Mouse (Mus musculus): ENCODE data around the gene Spata5.

Gene Spata5

DNA sequence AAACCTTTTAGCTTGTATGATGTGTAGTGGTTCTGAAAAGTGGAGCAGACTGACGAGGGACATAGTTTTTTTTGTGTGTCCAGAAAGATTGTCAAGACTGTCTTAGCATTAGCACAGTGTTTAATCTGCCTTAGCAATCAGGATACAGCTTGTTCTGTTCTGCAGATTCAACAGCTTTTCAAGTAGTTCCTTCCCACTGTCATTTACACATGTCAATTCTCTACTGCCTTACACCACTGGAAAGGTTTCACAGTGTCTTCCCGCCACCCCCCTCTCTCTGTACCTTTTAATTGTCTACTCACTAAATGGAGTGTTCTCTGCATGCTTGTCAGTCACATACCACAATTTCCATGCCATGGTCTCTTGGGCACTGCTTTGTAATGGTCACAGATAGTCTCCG, 1.5 kb downstream of the Spata5 start:
- DNase-seq = no peak

DNA sequence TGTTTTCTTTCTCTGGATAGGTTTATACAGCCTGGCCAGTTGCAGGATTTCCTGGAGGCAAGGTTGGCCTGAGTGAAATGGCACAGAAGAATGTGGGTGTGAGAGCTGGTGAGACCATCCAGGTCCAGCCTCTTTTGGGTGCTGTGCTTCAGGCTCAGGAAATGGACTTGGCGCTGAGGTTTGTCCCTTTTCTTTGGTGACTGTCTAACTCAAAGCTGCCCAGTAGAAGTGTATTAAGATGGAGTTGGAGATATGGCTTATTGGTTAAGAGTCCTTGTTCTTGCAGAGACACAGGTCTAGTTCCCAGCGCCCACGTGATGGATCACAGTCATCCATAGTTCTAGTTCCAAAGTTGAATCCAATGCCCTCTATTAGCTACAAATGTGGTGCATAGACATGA, 6.4 kb downstream of the Spata5 start:
- no peak for DNase-seq

DNA sequence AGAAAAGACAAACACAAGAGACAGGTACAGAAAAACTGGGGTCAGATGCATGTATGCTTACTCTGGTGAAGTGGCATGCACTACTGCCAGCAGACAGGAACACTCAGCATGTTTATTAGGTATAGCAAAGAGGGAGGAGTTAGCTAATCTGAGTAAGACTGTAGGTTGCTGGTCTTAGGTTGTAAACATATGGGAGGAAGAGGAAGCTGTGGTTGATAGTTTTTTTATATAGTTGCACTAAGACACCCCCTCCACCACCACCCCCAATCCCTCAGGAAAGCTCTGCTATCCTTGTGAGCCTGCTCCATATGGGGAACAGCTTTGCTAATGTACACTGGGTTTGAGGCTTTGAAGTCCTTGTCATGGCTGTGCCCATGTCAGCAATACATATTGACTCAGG, 10.7 kb downstream of the Spata5 start:
- DNase-seq = no peak

DNA sequence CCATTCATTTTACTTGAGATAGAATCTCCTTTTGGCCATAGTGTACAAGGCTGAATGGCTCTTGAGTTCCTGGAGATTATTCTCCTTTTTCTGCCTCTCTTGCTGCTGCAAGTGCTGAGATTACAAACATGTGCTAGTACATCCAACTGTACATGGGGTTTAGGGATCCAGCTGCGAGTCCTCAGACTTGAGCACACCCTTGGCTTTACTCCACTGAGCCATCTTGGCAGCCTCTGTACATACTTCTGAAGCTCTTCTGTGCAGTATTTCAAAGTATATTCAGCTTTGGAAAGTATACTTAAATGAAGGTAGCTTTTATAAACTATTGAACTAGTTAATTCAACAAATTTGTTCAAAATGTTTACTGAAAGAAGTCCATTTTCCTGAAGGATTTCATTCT, 20.1 kb downstream of the Spata5 start:
- DNase-seq = no peak

DNA sequence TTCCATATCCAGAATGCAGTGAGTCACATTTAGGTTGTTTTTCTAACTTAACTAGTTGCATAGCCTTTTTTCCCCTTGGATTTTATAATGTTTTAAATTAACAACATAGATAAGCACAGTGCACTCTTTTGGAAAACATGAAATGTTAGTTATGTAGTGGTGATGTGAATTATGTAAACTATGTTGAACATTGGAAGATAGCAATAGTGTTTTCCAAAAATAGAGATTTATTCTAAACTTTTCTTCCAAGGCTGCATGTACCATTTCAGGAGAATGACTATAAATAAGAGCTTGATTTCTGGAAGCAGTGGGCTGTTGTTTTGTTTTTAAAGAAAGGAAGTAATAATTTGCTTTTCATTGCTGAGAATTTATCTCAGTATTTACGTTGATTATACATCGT, 23.7 kb downstream of the Spata5 start:
- DNase-seq = no peak

DNA sequence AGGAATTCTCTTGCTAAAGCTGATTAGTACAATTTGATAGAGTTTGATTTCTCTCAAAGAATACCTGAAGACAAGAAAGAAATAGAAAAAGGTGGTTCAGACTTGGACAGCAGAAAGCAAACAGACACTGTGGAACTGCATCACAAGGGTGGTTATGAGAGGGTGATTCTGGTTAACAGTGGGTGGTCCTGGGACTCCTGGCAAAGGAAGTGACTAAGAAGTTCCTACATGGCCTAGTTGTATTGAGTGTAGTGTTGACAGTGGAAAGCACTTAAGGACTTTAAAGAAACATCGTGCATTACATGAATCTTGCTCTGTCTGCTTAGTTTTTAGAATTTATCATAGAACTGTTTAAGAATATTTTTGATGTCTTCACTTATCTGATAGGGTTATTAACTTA, 36.3 kb downstream of the Spata5 start:
- DNase-seq = no peak

DNA sequence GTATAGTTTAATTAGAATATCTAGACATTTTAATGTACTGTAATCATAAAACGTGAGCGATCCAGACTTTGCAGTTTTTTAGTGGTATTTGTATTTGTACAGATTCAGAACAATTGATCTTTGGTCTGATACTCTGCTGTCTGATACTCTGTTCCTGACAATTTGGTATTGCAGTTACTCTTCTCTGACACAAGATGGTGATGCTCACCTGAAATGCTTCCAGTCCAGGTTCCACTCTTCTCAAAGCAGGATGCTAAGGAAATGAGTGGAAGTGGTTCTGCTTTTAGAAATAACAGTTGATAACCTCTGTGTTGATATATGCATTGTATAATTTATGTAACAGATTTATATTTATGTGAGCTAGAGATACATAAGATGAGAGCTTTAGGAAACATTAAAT, 48.5 kb downstream of the Spata5 start:
- no peak for DNase-seq

DNA sequence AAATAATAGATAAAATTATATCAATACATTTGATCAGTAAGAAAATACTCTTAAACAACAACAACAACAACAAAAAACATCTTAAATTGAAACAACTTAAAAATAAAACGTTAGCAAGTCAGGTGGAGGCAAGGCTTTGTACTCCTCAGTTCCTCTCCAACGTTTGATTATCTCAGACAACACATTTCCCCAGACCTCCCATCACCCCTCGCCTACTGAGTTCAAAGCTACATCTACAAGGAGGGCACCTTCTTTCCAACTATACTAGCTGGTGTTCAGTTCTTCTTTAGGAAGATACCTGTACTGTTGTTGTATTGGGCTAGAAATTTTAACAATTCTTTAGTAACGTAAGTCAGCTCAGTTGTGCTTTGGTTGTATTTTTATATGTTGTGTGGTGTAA, 49.7 kb downstream of the Spata5 start:
- DNase-seq = no peak

DNA sequence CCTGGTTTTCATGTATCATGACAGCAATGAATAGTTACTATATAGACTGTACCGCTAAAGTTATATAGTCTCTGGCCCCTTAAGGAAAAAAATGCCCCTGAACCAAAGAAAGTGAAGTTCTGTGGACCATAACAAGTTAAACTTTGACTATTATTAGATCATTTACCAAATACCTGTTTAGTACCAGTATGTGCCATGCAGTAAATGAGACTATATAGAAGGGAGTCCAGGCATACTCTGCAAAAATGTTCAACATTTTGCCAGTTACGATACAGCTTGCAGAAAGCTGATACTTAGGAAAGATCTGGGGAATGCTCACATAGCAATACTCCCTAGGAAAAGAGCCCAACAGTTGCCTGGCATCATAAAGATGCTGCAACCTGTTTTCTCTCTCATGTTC, 51.2 kb downstream of the Spata5 start:
- no peak for DNase-seq

DNA sequence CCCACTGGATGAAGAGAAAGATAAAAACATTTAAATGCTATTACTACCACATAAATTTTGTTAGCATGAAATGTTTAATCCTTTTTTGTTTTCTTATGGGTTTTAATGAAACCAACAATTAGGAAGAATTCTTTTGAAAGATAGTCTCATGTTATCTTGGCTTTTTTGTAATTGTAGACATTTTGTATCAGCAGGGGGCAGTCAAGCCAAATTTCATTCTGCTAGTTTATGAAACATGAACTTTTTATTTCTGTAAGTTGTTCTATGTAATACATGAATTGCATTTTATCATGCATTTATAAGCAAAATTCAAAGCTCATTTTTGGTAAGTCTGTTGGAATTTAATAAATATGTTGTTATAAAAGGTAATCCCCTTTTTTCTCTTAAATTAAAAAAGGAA, 52.8 kb downstream of the Spata5 start:
- peak; percentile 42 for DNase-seq

DNA sequence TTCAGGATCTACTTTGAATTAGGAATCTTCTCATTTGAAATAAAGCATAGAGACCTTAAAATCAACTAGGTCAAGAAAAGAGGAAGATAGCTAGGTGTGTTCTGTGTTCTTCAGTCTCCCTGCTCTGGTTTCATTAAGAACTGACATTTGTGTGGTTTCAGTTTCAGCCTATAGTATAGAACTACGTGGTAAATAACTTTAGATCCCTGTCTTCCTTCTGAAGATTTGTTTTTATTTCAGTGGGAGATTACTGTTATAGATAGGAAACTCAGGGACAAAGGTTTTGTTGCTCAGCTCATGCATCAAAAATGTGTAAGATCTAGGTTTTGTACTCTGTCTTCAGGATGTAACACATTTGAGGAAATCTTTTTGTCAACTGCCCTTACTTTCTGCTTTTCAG, 56.8 kb downstream of the Spata5 start:
- DNase-seq = no peak

DNA sequence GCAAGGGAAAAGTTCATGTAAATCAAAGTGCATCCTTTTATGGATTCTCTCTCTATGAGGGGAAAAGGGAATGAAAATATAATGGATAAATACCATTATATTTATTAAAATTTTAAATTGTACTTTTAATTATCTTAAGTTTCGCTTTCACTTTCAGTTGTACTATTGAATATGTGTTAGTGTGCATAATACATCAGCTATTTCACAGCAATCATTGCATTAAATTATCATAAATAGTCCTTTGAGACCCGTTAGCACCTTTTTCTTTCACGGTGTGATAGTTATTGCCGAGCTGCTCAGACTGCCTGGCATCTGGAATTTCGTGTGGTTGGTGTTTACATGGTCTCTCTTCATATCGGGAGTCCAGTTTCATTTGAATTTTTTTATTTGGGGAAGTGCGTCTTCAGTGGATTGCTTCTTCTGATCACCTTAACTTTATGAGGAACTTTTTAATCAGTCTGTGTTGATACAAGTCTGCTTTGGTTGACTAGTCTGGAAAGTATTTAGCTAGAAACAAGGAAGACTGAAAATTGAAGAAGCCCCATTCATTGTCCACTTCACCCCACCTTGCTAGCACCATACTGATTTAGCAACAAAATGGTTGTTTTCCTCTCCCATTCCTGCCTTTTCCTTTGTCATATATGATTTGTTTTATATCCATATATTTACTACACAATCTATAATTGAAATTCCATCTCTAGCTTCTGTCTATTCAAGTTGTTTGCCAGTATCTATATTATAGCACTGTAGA, 57.9 kb downstream of the Spata5 start:
- DNase-seq = no peak

DNA sequence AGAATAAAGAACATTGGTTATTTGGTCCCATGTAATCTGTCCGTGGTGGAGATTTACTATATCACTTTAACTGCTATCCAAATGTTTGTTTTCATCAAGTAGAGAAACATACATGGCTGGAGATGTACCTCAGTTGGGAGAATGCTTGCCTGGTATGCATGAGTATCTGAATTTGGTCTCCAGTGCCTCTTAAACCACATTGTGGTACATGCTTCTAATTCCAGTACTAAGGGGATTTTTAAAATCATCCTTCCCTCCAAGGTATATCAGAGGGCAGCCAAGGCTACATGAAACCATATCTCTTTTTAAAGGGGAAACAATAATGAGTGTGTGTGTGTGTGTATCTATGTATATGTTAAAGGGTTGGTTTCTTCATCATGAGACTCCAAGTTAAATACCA, 60.1 kb downstream of the Spata5 start:
- DNase-seq = no peak

DNA sequence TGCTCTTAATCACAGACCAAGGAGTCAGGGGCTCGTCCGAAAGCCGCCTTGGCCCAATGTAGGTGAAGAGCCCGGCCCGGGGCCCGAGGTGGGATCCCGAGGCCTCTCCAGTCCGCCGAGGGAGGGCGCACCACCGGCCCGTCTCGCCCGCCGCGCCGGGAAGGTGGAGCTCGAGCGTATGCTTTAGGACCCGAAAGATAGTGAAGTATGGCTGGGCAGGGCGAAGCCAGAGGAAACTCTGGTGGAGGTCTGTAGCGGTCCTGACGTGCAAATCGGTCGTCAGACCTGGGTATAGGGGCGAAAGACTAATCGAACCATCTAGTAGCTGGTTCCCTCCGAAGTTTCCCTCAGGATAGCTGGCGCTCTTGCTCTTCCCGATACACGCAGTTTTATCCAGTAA, 61.6 kb downstream of the Spata5 start:
- no peak for DNase-seq

DNA sequence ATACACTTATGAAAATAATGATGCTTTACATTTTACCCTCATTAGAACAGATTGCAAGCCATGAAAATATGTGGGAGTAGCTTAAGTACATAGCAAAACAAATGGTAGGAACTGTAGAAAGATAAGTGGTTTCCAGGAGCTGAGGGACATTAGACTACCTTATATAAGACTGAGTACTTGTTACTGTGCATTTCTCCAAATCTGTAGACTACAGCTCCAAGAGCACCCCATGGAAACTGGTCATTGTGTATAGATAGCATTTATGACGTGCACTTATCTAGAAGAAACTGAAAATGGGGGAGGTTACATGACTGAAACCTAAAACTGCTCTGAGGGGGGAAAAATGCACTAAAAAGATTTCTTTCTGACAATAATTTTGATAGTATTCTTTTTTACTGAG, 63.0 kb downstream of the Spata5 start:
- DNase-seq = no peak

DNA sequence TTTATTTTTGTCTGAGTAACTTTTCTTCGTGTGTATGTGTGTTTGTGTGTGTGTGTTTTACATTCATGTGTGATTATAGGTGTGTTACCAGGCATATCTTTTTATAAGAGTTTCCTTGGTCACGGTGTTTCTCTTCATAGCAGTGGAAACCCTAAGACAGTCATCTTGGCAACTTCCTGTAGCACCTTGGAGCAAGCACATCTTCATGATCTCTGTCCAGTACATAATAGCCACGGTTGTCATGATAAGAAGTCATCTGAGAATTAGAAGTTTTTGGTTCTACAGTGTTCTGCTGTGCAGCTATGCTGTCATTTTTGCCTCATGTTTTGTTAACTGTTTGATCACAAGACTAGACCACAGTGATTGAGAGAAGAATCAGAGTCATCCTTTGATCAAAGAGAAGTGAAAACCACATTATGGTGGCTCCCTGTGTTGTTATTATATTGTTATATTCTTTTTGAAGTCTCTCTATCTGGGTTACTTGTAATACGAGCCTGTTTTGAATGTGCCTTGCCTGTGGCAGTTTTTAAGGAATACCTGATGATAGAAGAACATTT, 64.1 kb downstream of the Spata5 start:
- DNase-seq = no peak

DNA sequence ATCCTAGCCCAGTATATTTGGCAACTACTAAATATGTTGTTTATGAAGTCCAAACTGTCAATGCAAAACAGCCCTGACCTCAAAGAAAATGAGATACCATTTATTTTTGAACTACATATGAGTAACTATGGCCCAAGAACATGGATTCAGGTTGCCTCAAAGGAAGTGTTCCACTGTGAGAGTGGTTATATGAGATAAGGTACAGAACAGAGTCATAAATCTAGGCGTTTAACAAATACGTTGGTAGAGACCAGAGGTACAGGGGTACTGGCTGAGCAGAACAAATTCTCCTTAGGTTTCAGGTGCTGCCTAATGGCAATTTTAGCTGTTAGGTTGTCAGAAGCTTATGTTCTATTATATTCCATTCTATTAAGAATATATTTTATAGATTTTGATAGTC, 67.9 kb downstream of the Spata5 start:
- no peak for DNase-seq

DNA sequence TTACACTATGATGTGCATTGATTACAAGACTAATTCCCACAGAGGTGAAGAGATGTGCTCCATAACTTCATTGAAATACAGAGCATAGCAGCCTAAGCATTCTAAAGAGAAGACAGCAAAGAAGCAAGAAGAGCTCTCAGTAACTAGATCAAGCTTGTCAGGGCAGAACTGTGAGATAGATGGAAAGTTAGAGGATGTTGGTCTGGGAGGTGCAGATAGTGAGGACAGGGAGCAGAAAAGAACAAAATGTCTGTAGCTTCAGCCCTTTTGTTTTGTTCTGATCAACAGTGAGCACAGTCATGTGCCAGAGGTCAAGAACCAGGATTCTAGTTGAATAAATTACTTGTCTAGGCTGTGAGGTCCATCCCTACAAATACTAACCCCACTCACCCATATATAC, 68.5 kb downstream of the Spata5 start:
- no peak for DNase-seq

DNA sequence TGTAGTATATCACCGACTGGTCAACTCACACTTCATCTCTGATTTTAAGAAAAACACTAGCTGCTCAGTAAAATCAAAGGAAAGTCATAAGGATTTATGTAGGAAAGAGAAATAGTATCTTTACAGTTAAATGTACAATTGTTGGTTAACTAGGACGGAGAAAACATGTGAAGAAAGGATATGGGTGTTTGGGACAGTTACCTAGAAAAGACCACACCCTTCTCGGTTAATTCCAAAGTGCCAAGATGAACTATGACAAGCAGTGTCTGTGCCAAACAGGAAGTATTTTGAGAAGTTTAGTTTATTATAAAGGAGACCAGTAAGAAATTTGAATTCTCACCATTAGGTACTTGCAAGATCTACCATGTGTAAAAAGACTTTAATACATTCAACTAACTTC, 70.3 kb downstream of the Spata5 start:
- no peak for DNase-seq

DNA sequence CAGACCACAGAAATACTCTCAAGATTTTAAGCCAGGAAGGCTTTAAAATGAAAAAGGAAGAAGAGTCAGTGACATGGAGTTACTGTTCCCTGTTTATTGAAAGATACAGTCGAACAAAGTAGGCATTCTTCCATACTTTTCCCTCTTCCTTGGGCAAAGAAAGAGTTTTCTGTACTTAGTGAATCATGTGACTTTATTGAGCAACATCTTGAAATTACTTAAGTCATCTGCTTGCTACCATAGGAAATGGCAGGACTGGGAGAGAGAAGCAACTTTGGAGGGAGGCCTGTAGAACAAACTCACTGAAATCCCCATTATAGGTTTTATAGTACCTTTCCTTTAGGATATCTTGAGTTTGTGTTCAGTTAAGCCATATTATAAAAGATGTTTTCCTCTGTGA, 81.2 kb downstream of the Spata5 start:
- no peak for DNase-seq

DNA sequence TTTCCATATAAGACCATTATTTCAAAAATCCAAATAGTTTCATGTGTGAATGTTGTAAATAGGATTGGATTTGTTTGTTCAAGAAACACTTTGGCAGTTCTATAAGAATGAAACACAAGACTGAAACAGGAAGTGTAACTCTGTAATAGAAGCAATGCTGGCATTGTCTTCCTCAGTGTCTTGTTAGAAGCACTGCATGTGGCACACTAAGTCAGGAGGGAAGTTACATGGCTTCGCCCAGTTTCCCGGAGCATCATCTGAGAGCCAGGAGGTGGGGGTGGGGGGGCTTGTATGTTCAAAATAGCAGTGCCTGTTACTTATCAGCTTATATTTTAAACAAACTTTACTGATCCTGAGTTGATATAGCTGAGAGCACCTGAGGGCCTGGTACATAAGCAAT, 82.9 kb downstream of the Spata5 start:
- DNase-seq = no peak

DNA sequence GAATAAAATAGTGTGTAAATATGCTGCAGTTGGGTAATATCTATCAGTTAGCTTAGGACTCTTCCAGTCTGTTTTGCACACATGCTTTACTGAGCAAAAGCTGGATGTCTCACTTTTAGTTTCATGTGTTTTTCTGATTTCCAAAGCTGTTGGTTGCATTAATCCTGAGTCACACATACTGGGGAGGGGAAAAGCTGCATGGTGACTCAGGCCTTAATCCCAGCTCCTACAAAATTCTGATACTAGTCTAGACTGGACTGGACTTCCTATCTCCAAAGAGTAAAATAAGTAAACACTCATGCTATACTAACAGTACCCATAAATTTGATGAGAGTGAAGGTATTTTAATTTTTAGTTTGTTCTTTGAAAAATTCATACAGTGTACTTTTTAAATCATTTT, 84.2 kb downstream of the Spata5 start:
- no peak for DNase-seq

DNA sequence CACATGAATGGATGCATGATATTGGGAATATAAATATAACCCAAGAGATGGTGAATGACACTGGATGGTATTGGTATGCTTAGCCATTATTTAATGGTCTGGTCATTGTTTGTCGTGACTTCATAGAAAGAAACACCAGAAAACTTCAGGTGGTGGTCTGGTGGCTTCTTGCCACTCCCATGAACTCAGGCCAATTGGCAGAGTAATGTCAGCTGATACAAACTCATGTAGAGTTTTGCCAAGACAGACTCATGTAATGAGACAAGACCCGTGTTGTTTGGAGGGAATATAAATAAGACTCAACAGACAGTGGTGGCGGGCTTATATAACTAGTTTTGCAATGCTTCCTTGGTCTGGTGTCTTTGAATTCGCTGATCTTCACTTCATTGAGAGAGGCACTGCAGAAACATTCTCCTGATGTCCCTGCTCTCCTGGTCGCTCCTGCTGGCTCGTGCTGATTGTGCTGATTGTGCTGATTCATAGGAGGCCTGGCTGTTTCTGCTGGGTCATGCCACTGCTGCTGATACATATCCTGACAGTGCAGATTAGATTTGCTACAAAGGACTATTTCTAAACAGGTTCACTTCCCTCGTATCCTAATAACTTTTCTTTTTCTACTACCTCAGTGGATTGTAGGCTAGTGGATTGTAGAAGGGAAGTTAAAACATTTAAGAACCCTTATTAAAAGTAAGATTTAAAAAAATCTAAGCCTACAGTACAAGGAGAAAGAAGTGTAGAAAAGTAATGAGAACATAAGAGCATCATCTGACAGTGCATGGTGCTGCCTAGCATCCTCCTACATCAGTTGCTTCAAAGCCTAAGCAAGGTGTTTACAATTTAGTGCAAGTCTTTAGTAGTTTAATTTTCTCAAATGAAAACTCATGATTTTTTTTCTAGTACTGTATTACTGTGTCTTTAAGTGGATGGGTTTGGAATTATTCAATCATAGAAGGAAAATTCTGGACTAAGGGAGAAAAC, 90.6 kb downstream of the Spata5 start:
- DNase-seq = no peak

DNA sequence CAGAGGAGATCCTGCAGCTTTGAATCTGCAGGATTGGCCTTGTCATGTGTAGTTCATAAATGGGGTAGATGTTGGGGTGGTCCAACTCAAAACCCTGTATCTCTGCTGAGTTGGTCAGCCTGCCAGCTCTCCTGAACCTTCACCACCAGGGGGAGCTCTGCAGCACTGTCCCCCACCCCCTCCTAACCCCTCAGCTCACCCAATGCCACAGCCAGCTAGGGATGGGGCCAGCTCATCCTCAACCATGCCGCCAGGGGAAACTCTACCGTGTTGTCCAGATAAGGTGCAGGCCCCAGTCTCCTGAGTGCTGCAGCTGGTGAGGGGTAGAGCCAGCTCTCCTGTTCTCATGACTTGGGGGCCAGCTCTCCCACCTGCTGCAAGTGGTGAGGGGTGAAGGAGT, 95.8 kb downstream of the Spata5 start:
- DNase-seq = peak; percentile 37

All from right cerebral cortex, postnatal 4 days (tissue).